Mouse (Mus musculus) small intestine, adult 2 months (tissue): ENCODE measurements around the gene Mrps22. TPM values are rescaled to one million over a fixed set of nuclear protein-coding genes. Genes with fewer than 3 reads are reported as not detected.
A peak's percentile ranks its signal among the peaks of the same experiment; 100 is the strongest.

Source experiments
- H3K27ac ChIP-seq: fragments of 200-500 bp; 2 replicates; pipeline ENCODE4 v1.5.1; 2012; ENCODE audit warnings: low read depth, low read length, control low read depth, inconsistent platforms; ENCODE audit not compliant: insufficient read depth
- H3K27me3 ChIP-seq: fragments of 200-500 bp; 2 replicates; pipeline ENCODE4 v1.6.1; 2012; ENCODE audit warnings: mild to moderate bottlenecking, moderate library complexity, low read length, inconsistent platforms; ENCODE audit not compliant: control insufficient read depth, insufficient read depth
- H3K36me3 ChIP-seq: fragments of 200-500 bp; 2 replicates; pipeline ENCODE4 v1.6.1; 2012; ENCODE audit warnings: mild to moderate bottlenecking, low read length, control low read depth, inconsistent platforms; ENCODE audit not compliant: control insufficient read depth, insufficient read depth
- H3K4me1 ChIP-seq: fragments of 200-500 bp; 2 replicates; pipeline ENCODE4 v1.6.1; 2012; ENCODE audit warnings: low read length, inconsistent platforms, mixed read lengths; ENCODE audit not compliant: control insufficient read depth, insufficient read depth, insufficient read length
- H3K4me3 ChIP-seq: fragments of 200-500 bp; 2 replicates; pipeline ENCODE4 v1.5.1; 2012; ENCODE audit warnings: low read depth, mild to moderate bottlenecking, control low read depth, inconsistent platforms, low read length, moderate library complexity
- CTCF ChIP-seq: fragments of 200-500 bp; IDR thresholded peaks from 2 replicates; pipeline ENCODE4 v1.5.1; 2012; ENCODE audit warnings: low read depth, mild to moderate bottlenecking, control low read depth, inconsistent platforms, low read length, moderate library complexity, mixed read lengths; ENCODE audit not compliant: insufficient replicate concordance, insufficient read length; ENCODE audit errors: extremely low read depth
- POLR2A ChIP-seq: fragments of 200-500 bp; IDR thresholded peaks from 2 replicates; pipeline ENCODE4 v1.6.1; 2012; ENCODE audit warnings: low read depth, mild to moderate bottlenecking, control low read depth, inconsistent platforms, low read length, moderate library complexity
- WGBS: fragments of 180-500 bp; shearing (Covaris S2); methylation state at CpG from one replicate; pipeline ENCODE4 v1.1.7; 2018; 5-methylcytosine and 5-hydroxymethylcytosine counted together
- polyA plus RNA-seq: library from polyadenylated mRNA; depleted of rRNA; stranded (reverse); fragments of >200 nt; gene quantifications from 2 replicates; pipeline ENCODE4 v1.2.3, GENCODE M21; 2012; rRNA removed

Gene Mrps22
- polyA plus RNA-seq, 1 experiment = 14.8 TPM

DNA sequence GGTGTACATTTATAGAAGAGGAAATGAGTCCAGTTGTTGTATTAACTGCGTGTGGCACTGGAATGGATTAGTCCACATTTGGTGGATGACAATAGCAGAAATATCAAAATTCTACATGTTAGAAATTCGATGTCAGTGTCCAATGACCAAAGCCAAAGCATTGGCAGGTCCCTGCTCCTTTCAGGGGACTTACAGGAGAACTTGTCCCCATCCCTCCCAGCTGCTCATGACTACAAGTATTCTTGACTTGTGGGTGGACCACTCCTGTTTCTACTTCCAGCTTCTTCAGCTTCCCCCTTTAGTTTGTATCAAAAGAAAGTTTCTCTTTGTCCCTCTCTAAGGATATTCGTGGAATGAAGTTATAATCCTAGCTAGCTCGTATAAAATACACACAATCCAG, 3.4 kb upstream of the Mrps22 start:
- H3K27ac ChIP-seq = no peak overlapping the region
- H3K4me1 ChIP-seq = peaks cover 8% of the 10 kb centered on the region; the same call in 1 of the 2 replicates
- no peaks in the 10 kb centered on the region for H3K27me3 ChIP-seq
- 62% methylated on average over 4 of the region's 4 CpGs for WGBS
- H3K36me3 ChIP-seq = no peaks in the 10 kb centered on the region
- no peak for TF ChIP-seq POLR2A
- TF ChIP-seq CTCF = no peak
- no peak overlapping the region for H3K4me3 ChIP-seq

GRCm38 (mm10) chr9:98601837-98602359, 438 bp upstream of the Mrps22 start:
- TF ChIP-seq POLR2A (no peak), CTCF (no peak)
- peaks cover 8% of the 10 kb centered on the region; the same call in 1 of the 2 replicates for H3K4me1 ChIP-seq
- H3K36me3 ChIP-seq = peaks cover 10% of the 10 kb centered on the region; the same call in 1 of the 2 replicates
- H3K27ac ChIP-seq = no peak overlapping the region
- H3K27me3 ChIP-seq = no peaks in the 10 kb centered on the region
- 48% methylated on average over 11 of the region's 11 CpGs for WGBS
- peak overlapping the region; percentile 96 for H3K4me3 ChIP-seq

DNA sequence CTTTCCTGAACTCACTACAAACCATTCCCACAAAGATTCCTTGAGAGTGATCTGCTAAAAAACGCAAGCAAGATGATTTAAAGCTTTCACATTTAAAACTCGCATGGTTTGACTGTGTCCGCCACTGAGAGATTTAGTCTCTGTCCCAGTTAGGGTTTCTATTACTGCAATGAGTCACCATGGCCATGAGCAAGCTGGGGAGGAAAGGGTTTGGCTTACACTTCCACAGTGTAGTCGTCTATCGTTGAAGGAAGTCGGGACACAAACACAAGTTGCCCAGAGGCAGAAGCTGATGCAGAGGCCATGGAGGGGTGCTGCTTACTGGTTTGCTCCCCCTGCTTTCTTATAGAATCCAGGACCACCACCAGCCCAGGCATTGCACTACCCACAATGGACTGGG, 1.4 kb downstream of the Mrps22 start:
- TF ChIP-seq CTCF (no peak), POLR2A (no peak)
- WGBS = 61% methylated on average over 6 of the region's 6 CpGs

DNA sequence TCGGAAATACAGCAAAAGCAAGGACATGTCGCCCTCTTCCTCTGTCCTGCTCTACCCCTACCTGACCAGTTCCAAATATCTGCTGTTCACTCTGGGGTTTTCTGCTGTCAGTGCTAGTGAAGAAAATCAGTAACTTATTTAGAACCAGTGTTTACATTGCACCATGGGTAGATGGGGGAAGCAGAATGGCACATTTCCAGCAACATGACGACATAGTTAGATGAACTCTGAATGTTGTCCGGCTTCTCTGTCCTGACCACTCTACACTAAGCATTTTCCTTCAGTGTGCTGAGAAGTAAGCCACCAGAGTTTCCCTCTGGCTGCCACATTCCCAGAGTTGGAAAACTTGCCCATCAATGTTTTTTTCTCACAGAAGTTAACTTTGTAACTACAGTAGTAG, 17.6 kb downstream of the Mrps22 start:
- no peaks in the 10 kb centered on the region for H3K27me3 ChIP-seq
- 85% methylated on average over 4 of the region's 4 CpGs for WGBS
- no peaks in the 10 kb centered on the region for H3K4me1 ChIP-seq
- H3K36me3 ChIP-seq = peaks cover 73% of the 10 kb centered on the region
- no peak overlapping the region for H3K27ac ChIP-seq
- H3K4me3 ChIP-seq = no peak overlapping the region
- TF ChIP-seq CTCF (no peak), POLR2A (no peak)

More for the DNA sequence above, 1.4 kb downstream of the Mrps22 start:
- Histone ChIP-seq H3K4me3 (no peak overlapping the region), H3K36me3 (peaks cover 19% of the 10 kb centered on the region), H3K27ac (no peak overlapping the region), H3K4me1 (peaks cover 8% of the 10 kb centered on the region; the same call in 1 of the 2 replicates), H3K27me3 (no peaks in the 10 kb centered on the region)

DNA sequence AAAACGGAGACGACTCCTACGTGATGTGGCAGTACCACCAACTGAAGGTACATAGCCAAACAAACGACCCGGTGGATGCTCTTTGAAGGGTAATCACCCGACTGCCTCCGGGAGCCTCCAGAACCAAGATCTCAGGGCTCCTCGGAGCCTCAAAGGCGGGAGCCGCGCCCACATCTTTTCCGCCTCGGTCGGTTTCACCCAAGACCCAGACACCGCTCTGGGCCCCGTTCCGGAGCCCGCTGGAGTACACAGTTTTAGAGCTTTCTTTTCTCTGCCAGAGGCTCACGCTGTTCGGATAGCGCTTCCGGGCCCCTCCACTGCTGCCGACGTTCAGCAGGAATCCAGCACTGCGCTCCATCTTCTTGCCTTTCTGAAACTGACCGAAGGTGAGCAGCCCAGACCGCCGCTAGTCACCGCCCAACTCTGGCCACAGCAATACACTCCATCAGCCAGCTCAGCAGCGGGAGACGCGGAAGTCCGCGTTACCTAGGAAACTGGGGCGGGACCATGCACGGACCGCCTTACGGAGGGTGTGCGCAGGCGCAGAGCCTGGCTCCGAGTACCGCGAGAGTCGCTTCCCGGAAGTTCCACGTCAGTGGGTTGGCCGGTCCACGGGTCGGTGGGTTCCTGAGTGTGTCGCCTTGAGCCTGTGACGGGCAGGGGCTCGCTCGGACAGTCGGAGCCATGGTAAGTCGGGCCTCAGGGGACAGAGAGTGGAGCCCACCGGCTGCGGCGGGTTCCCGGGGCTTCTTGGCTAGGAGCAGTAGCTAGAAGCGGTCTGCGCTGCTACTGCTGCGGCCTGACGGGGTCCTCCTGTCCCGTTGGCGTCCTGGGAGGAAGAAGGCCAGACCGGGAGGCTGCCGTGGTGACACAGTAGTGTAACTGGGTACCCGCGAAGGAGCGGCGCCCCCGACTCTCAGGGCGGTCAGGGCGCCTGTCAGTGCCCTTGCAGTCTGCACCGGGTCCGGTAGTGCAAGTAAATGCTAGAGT, 38.0 kb downstream of the Mrps22 start, which contains the start of gene Copb2:
Gene Copb2 (plus strand): TSS at position 585 of the 990 bp plus-strand sequence.
- H3K27me3 ChIP-seq = no peaks in the 10 kb centered on the region
- H3K36me3 ChIP-seq = peaks cover 7% of the 10 kb centered on the region
- H3K27ac ChIP-seq = peak within 1 kb of the TSS; percentile 73
- H3K4me3 ChIP-seq = peak within 1 kb of the TSS; percentile 91
- TF ChIP-seq POLR2A = peak; percentile 94
- 0 out of 2 replicates have a peak, but pooled peaks have one; percentile 19 for TF ChIP-seq CTCF
- peaks cover 6% of the 10 kb centered on the region; the same call in 1 of the 2 replicates for H3K4me1 ChIP-seq
- WGBS = under 1% methylated on average over 76 of the region's 76 CpGs

DNA sequence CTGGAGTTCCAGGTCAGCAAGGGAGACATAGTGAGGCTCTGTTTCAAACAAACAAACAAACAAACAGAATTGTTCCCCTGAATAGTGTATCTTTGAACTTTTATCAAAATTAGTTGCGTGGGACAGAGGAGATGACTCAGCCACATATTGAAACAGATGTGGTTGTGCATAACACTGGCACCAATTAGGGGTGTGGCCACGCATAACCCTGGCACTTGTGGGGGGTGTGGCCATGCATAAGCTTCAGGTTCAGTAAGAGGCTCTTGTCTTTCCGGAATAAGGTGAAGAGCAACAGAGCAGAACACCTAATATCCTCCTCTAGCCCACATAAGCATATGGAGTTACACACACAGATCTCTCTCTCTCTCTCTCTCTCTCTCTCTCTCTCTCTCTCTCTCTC, 57.4 kb downstream of the Mrps22 start:
- Histone ChIP-seq H3K4me1 (no peaks in the 10 kb centered on the region), H3K36me3 (no peaks in the 10 kb centered on the region), H3K27me3 (no peaks in the 10 kb centered on the region), H3K4me3 (no peak overlapping the region), H3K27ac (no peak overlapping the region)
- no peak for TF ChIP-seq CTCF
- TF ChIP-seq POLR2A = no peak
- WGBS = 47% methylated on average over 3 of the region's 3 CpGs

Other genes with a start within 250 kb of the Mrps22 start
- gene Rbp1, start 178.7 kb downstream of the Mrps22 start, polyA plus RNA-seq = 1.0 and 5.1 TPM in 2 replicates
- gene Rbp2, start 115.5 kb downstream of the Mrps22 start, polyA plus RNA-seq = 341 and 589 TPM in 2 replicates
- 12.1 and 25.5 TPM in 2 replicates for gene Copb2, start 37.9 kb downstream of the Mrps22 start, polyA plus RNA-seq
- not detected in 2 replicates for gene Prr23a1, start 240.8 kb upstream of the Mrps22 start, polyA plus RNA-seq